Mouse (Mus musculus) lung, adult 2 months (tissue): ENCODE data around the gene Cdkal1.

Experiments
- CTCF ChIP-seq: fragments of 200-500 bp; IDR thresholded peaks from 2 replicates; pipeline ENCODE4 v1.5.1; 2011; ENCODE audit warnings: mild to moderate bottlenecking, low read length, control low read depth; ENCODE audit not compliant: insufficient read depth
- POLR2A ChIP-seq: fragments of 200-500 bp; IDR thresholded peaks from 2 replicates; pipeline ENCODE4 v1.6.1; 2011; ENCODE audit warnings: low read depth, mild to moderate bottlenecking, control low read depth, low read length, borderline replicate concordance; ENCODE audit errors: extremely low read depth

DNA sequence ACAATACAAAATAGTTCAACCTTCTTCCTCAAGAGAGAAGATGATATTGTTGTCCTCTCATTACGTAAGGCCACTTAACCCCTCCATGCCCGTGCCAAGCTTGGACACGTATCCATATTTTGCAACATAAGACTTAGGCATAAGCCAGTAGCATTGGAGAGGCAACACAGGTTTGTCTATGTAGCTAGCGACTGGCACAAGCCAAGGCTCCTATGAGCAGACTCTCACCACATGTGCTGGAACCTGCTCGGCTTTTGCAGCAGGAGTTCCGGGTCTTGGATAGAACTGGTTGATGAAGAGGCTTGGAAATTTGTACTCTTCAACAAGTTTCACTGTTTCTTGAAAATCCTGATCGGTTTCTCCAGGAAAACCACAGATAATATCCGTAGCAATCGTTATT is 381.2 kb downstream of the Cdkal1 start:
- TF ChIP-seq POLR2A (no peak), CTCF (no peak)
